24 mouse cellular contexts compared by ENCODE assay signal in genomic region chr9:37375718-37376117, GRCm38 (mm10). TPM values are rescaled to one million over a fixed set of nuclear protein-coding genes. Genes with fewer than 3 reads are reported as not detected.
DNase-seq lines count a peak whose midpoint lies in the region; ATAC-seq and TF ChIP-seq lines count a peak whose summit lies in the region.
"Had no signal": no experiment of that assay in that cellular context is flagged by ENCODE, and none has a peak within 500 bp of the region (broad histone marks: within the 10 kb centered on the region; RNA-seq: fewer than 3 reads in every experiment).

No protein-coding gene starts in this region.

- peak; percentile 48 for DNase-seq in heart, adult 8-10 months (ENCODE audit: low spot score)
- no peak for DNase-seq in heart, adult 2 months
- DNase-seq in lung, adult 18-20 months, result peak; percentile 35 to 76
- DNase-seq in lung, adult 2 months, result no peak
- DNase-seq in R1 (ENCODE audit: low read depth, low spot score), result peak; percentile 36
- no peak for DNase-seq in right cerebral cortex, postnatal 14 days
- DNase-seq: adrenal gland, postnatal 10 days; cerebellum, adult 9-11 months; gastrocnemius, adult 2 months; left cerebral cortex, postnatal 4 days; liver, embryonic 13.5 days; thymus, postnatal 4 days had no signal

- H3K27ac ChIP-seq in heart, adult 2 months, result no peak overlapping the region
- no peak overlapping the region for H3K27ac ChIP-seq in neural tube, embryonic 15.5 days (replicated peaks)
- H3K27ac ChIP-seq: gastrocnemius, adult 2 months; heart, embryonic 13.5 days; hindbrain, embryonic 10.5 days; kidney, embryonic 15.5 days; liver, embryonic 13.5 days; macrophage; midbrain, embryonic 12.5 days had no signal

- no peaks in the 10 kb centered on the region for H3K79me2 ChIP-seq in heart, adult 2 months (replicated peaks; ENCODE audit: control insufficient read depth, insufficient read depth, low read length)

- peak; percentile 72 for ATAC-seq in granulocyte monocyte progenitor cell, adult 5-6 weeks (replicated peaks; ENCODE audit: poor library complexity, severe bottlenecking)
- no peak for ATAC-seq in neural tube, embryonic 15.5 days (ENCODE audit: low FRiP score)
- ATAC-seq: forebrain, embryonic 16.5 days; inflammation-experienced regulatory T-cells, adult 6 months had no signal

- H3K9me3 ChIP-seq in neural tube, embryonic 15.5 days (replicated peaks), result no peaks in the 10 kb centered on the region
- H3K9me3 ChIP-seq: heart, embryonic 13.5 days; hindbrain, embryonic 10.5 days; kidney, embryonic 15.5 days; liver, embryonic 13.5 days; midbrain, embryonic 12.5 days had no signal

- no peaks in the 10 kb centered on the region for H3K27me3 ChIP-seq in heart, adult 2 months (ENCODE audit: control insufficient read depth, insufficient read depth, low read length)
- H3K27me3 ChIP-seq in neural tube, embryonic 15.5 days (replicated peaks), result no peaks in the 10 kb centered on the region
- H3K27me3 ChIP-seq: kidney, embryonic 15.5 days; liver, embryonic 13.5 days; midbrain, embryonic 12.5 days had no signal

- TF ChIP-seq CTCF in heart, adult 2 months (IDR thresholded peaks at IDR 0.05), result no peak
- TF ChIP-seq CTCF in lung, adult 2 months (IDR thresholded peaks at IDR 0.05; ENCODE audit: insufficient read depth, low read length), result no peak

- TF ChIP-seq EP300 in heart, adult 2 months (IDR thresholded peaks at IDR 0.05; ENCODE audit: insufficient read depth, low read depth, low read length), result no peak

- H3K9ac ChIP-seq in heart, adult 2 months (ENCODE audit: low read depth, low read length), result no peak overlapping the region
- no peak overlapping the region for H3K9ac ChIP-seq in neural tube, embryonic 15.5 days (replicated peaks)
- H3K9ac ChIP-seq: heart, embryonic 13.5 days; kidney, embryonic 15.5 days; liver, embryonic 13.5 days; midbrain, embryonic 12.5 days had no signal

- no peak overlapping the region for H3K4me2 ChIP-seq in neural tube, embryonic 15.5 days
- H3K4me2 ChIP-seq: heart, embryonic 13.5 days; kidney, embryonic 15.5 days; liver, embryonic 13.5 days; midbrain, embryonic 12.5 days had no signal

- 69% methylated on average over 5 of the region's 5 CpGs for WGBS in heart, adult 2 months
- 80% methylated on average over 5 of the region's 5 CpGs for WGBS in lung, adult 2 months
- 82% methylated on average over 5 of the region's 5 CpGs for WGBS in neural tube, embryonic 15.5 days

- H3K36me3 ChIP-seq in heart, adult 2 months (ENCODE audit: control insufficient read depth, insufficient read depth, low read length), result no peaks in the 10 kb centered on the region
- H3K36me3 ChIP-seq in neural tube, embryonic 15.5 days, result no peaks in the 10 kb centered on the region
- H3K36me3 ChIP-seq: heart, embryonic 13.5 days; hindbrain, embryonic 10.5 days; kidney, embryonic 15.5 days; liver, embryonic 13.5 days; midbrain, embryonic 12.5 days had no signal

- intact Hi-C loops in heart, adult 2 months (cut with DNase I), result no loop called here

- no peak overlapping the region for H3K4me3 ChIP-seq in heart, adult 2 months
- no peak overlapping the region for H3K4me3 ChIP-seq in lung, adult 2 months (replicated peaks; ENCODE audit: extremely low read depth, low read depth, low read length)
- no peak overlapping the region for H3K4me3 ChIP-seq in neural tube, embryonic 15.5 days (replicated peaks)
- H3K4me3 ChIP-seq: erythroblast, embryonic 14.5 days; gastrocnemius, adult 2 months; heart, embryonic 13.5 days; hindbrain, embryonic 10.5 days; kidney, embryonic 15.5 days; liver, embryonic 13.5 days; midbrain, embryonic 12.5 days; myocyte had no signal

- no peak for TF ChIP-seq POLR2A in heart, adult 2 months (IDR thresholded peaks at IDR 0.05; ENCODE audit: insufficient read depth, low read depth, low read length)
- no peak for TF ChIP-seq POLR2A in lung, adult 2 months (IDR thresholded peaks at IDR 0.05; ENCODE audit: borderline replicate concordance, extremely low read depth, low read depth, low read length)

- no peaks in the 10 kb centered on the region for H3K4me1 ChIP-seq in heart, adult 2 months (ENCODE audit: control insufficient read depth, insufficient read depth, low read length)
- peaks cover 2% of the 10 kb centered on the region for H3K4me1 ChIP-seq in lung, adult 2 months (ENCODE audit: control insufficient read depth, insufficient read depth, low read length)
- no peaks in the 10 kb centered on the region for H3K4me1 ChIP-seq in neural tube, embryonic 15.5 days
- H3K4me1 ChIP-seq: heart, embryonic 13.5 days; hindbrain, embryonic 10.5 days; kidney, embryonic 15.5 days; liver, embryonic 13.5 days; midbrain, embryonic 12.5 days had no signal

RNA-seq across cellular contexts. Expression of gene Hepacam, which starts 8.6 kb away (rescaled TPM):
- under 1 TPM in 1 of 4 experiments, not detected in 3; 0.11 TPM for total RNA-seq in heart, adult 8-10 months (2022)
- total RNA-seq in heart, adult 2 months (2021), result not detected
- 0.18 and 0.29 TPM in 2 replicates for polyA plus RNA-seq in heart, adult 2 months (2012; rRNA removed)
- 2.0 and 2.9 TPM in 2 replicates for polyA plus RNA-seq in lung, adult 2 months (2012; rRNA removed)
- not detected in 2 replicates for total RNA-seq in granulocyte monocyte progenitor cell, adult 5-6 weeks (2014; fragmentation: Nextera tagmentation)
- not detected in 2 replicates for total RNA-seq in granulocyte monocyte progenitor cell, adult 5-6 weeks (2017)
- 25.6 and 25.8 TPM in 2 replicates for polyA plus RNA-seq in neural tube, embryonic 15.5 days (2015; fragmentation: Nextera tagmentation; extraction: Ambion mirVana)
- total RNA-seq: neutrophil, adult 5-6 weeks had no signal
- polyA plus RNA-seq: erythroblast, embryonic 14.5 days; inflammation-experienced regulatory T-cells, adult 6 months; kidney, embryonic 15.5 days; macrophage; myocyte had no signal

RNA-seq across cellular contexts. Expression of gene Robo4, which starts 26.0 kb away (rescaled TPM):
- 10 to 100 TPM; 21.3 to 39.4 (median 32.2) TPM for total RNA-seq in heart, adult 8-10 months (2022)
- 10 to 100 TPM; 27.9 to 31.8 TPM for total RNA-seq in heart, adult 2 months (2021)
- polyA plus RNA-seq in heart, adult 2 months (2012; rRNA removed), result 33.7 and 38.6 TPM in 2 replicates
- 67.8 and 88.4 TPM in 2 replicates for polyA plus RNA-seq in lung, adult 2 months (2012; rRNA removed)
- total RNA-seq in granulocyte monocyte progenitor cell, adult 5-6 weeks (2014; fragmentation: Nextera tagmentation), result 0.30 TPM in 1 of 2 replicates, not detected in the other
- 0.04 TPM in 1 of 2 replicates, not detected in the other for total RNA-seq in granulocyte monocyte progenitor cell, adult 5-6 weeks (2017)
- 5.4 and 6.2 TPM in 2 replicates for polyA plus RNA-seq in neural tube, embryonic 15.5 days (2015; fragmentation: Nextera tagmentation; extraction: Ambion mirVana)
- total RNA-seq: neutrophil, adult 5-6 weeks had no signal
- polyA plus RNA-seq: inflammation-experienced regulatory T-cells, adult 6 months; macrophage; myocyte had no signal

RNA-seq across cellular contexts. Expression of gene Ccdc15, which starts 27.5 kb away (rescaled TPM):
- total RNA-seq in heart, adult 8-10 months (2022), result 1 to 10 TPM; 1.6 to 2.3 (median 1.9) TPM
- total RNA-seq in heart, adult 2 months (2021), result 1 to 10 TPM; 1.7 to 2.0 TPM
- 0.47 and 0.53 TPM in 2 replicates for polyA plus RNA-seq in heart, adult 2 months (2012; rRNA removed)
- 1.7 and 2.1 TPM in 2 replicates for polyA plus RNA-seq in lung, adult 2 months (2012; rRNA removed)
- total RNA-seq in granulocyte monocyte progenitor cell, adult 5-6 weeks (2014; fragmentation: Nextera tagmentation), result 13.3 and 16.7 TPM in 2 replicates
- total RNA-seq in granulocyte monocyte progenitor cell, adult 5-6 weeks (2017), result 11.7 and 14.5 TPM in 2 replicates
- 6.4 and 7.7 TPM in 2 replicates for polyA plus RNA-seq in neural tube, embryonic 15.5 days (2015; fragmentation: Nextera tagmentation; extraction: Ambion mirVana)

RNA-seq across cellular contexts. Expression of gene Robo3, which starts 57.3 kb away (rescaled TPM):
- total RNA-seq in heart, adult 8-10 months (2022), result not detected
- not detected for total RNA-seq in heart, adult 2 months (2021)
- 0.29 TPM in 1 of 2 replicates, not detected in the other for polyA plus RNA-seq in heart, adult 2 months (2012; rRNA removed)
- 0.07 and 0.22 TPM in 2 replicates for polyA plus RNA-seq in lung, adult 2 months (2012; rRNA removed)
- 0.95 TPM in 1 of 2 replicates, not detected in the other for total RNA-seq in granulocyte monocyte progenitor cell, adult 5-6 weeks (2014; fragmentation: Nextera tagmentation)
- 0.13 and 2.2 TPM in 2 replicates for total RNA-seq in granulocyte monocyte progenitor cell, adult 5-6 weeks (2017)
- polyA plus RNA-seq in neural tube, embryonic 15.5 days (2015; fragmentation: Nextera tagmentation; extraction: Ambion mirVana), result 4.8 and 8.7 TPM in 2 replicates
- total RNA-seq: gastrocnemius, adult 2 months; neutrophil, adult 5-6 weeks had no signal
- polyA plus RNA-seq: inflammation-experienced regulatory T-cells, adult 6 months; macrophage had no signal

Comparison
In these comparisons a context has a peak if more than half of its experiments do, and no peak if none do; other contexts are left out.
1. DNase-seq: peak in heart, adult 8-10 months (single experiment), lung, adult 18-20 months (2 of 2) and R1 (single experiment); none in heart, adult 2 months (0 of 2), lung, adult 2 months (single experiment) and right cerebral cortex, postnatal 14 days (single experiment).
2. RNA of gene Robo4, which starts 26.0 kb away (total RNA-seq): 21.3 to 39.4 TPM in heart, adult 8-10 months and 27.9 to 31.8 TPM in heart, adult 2 months; 0.04 to 0.30 TPM in granulocyte monocyte progenitor cell, adult 5-6 weeks; every median in the first group is over 10 times any median in the second.